Mouse (Mus musculus) myocyte (in vitro differentiated cells): Measurements from ENCODE around the gene Gm20379.

ENCODE experiments used
- CEBPB ChIP-seq: IDR thresholded peaks from 2 replicates; pipeline ENCODE4 v1.6.1; 2011; ENCODE audit warnings: mild to moderate bottlenecking, moderate library complexity; ENCODE audit not compliant: poor library complexity, insufficient read depth, severe bottlenecking
- MAX ChIP-seq: IDR thresholded peaks from one replicate; pipeline ENCODE4 v1.6.1; 2011; ENCODE audit warnings: low read depth, mild to moderate bottlenecking, control low read depth
- MYOG ChIP-seq, 3 experiments: IDR thresholded peaks; one replicate each; pipeline ENCODE4 v1.6.1; 2011; ENCODE audit warnings: control low read depth in 2 of 3, low read depth in 2 of 3, mild to moderate bottlenecking in 2 of 3; ENCODE audit not compliant: insufficient read length in 2 of 3, control insufficient read depth in 1 of 3, insufficient read depth in 1 of 3
- POLR2A ChIP-seq: IDR thresholded peaks from one replicate; pipeline ENCODE4 v1.6.1; 2011; ENCODE audit warnings: low read depth, mild to moderate bottlenecking, control low read depth, moderate library complexity; ENCODE audit not compliant: insufficient read length
- POLR2AphosphoS2 ChIP-seq: IDR thresholded peaks from one replicate; pipeline ENCODE4 v1.6.1; 2011; ENCODE audit warnings: low read depth, control low read depth; ENCODE audit not compliant: insufficient read length
- TCF12 ChIP-seq: IDR thresholded peaks from one replicate; pipeline ENCODE4 v1.6.1; 2011; ENCODE audit warnings: mild to moderate bottlenecking, control low read depth; ENCODE audit not compliant: poor library complexity, insufficient read depth, severe bottlenecking
- TCF3 ChIP-seq: IDR thresholded peaks from one replicate; pipeline ENCODE4 v1.6.1; 2011; ENCODE audit warnings: low read depth, control low read depth; ENCODE audit not compliant: insufficient read length

DNA sequence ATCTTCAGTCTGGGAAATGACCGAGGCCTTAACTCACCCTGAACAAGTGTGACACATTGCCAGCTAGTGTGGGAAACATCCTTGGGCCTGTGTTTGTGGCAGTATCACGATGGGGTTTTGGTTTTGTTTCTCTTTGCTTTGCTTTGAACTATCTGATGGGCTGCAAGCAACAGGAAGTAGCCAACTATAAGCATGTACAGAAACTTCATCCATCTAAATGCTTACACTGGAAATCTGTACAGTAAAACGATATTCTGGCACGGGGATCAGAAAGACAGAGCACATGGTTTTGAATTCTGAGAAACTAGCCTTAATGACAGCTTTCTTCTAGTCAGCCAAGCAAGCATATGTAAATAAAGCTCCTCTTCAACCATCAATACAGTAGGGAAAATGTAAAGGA, 48.2 kb downstream of the Gm20379 start:
- TF ChIP-seq MAX (no peak), POLR2A (no peak), TCF12 (no peak), CEBPB (no peak), POLR2AphosphoS2 (no peak), MYOG (IDR thresholded peaks at IDR 0.05; ENCODE audit: control insufficient read depth in 1 of 3, insufficient read depth in 1 of 3, insufficient read length in 2 of 3, low read depth in 2 of 3) (no peak), TCF3 (no peak)
